Mouse (Mus musculus): Measurements from ENCODE around the gene H2-M10.2.

DNA sequence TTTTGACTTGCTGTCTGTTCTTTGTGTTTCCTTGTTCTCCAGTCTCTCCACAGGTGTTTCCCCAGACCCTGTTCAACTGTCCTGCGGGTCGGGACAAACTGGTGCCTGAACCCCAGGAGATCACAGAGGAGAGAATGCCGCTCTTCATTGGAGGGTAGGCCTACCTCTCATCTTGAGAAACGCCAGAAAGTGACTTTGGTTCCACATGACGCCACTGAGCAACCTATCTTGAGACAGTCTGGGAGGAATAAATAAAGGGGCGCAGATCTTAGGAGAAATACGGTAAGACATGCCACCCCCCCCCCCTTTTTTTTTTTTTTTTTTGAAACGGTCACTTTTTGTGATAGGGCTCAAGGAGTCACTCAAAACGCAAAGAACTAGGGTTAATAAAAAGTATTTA is 28.2 kb upstream of the H2-M10.2 start:
- TF ChIP-seq GATA1 (IDR thresholded peaks at IDR 0.05; ENCODE audit: borderline replicate concordance, low read length) (no peak), FLI1 (IDR thresholded peaks at IDR 0.05; ENCODE audit: low read length) (no peak)
